Mouse (Mus musculus): ENCODE measurements around the gene Eef2k.
"Not testable (repeated sequence)": the region's sequence is repeated elsewhere in the genome, so short reads cannot be mapped to it uniquely, and the experiment has no call there.

The Eef2k gene

GRCm38 (mm10) chr7:120938206-120938605 lies 95.6 kb downstream of the Eef2k start:
- DNase-seq (ENCODE audit: low spot score): no peak

- no peak for DNase-seq (ENCODE audit: low spot score)
Measured at GRCm38 (mm10) chr7:120940343-120940742, 97.7 kb downstream of the Eef2k start.

- no peak for DNase-seq (ENCODE audit: low spot score)
Measured at GRCm38 (mm10) chr7:120941214-120941613, 98.6 kb downstream of the Eef2k start.

GRCm38 (mm10) chr7:120942506-120942905 lies 99.9 kb downstream of the Eef2k start:
- no peak for DNase-seq (ENCODE audit: low spot score)

- DNase-seq (ENCODE audit: low spot score): no peak
Measured at GRCm38 (mm10) chr7:120943936-120944509, 101.4 kb downstream of the Eef2k start.

- DNase-seq (ENCODE audit: low spot score): not testable (repeated sequence)
Measured at GRCm38 (mm10) chr7:120953591-120953990, 111.0 kb downstream of the Eef2k start.

All from T-cell, adult 2 months (primary cell).